In the genomic region with DNA sequence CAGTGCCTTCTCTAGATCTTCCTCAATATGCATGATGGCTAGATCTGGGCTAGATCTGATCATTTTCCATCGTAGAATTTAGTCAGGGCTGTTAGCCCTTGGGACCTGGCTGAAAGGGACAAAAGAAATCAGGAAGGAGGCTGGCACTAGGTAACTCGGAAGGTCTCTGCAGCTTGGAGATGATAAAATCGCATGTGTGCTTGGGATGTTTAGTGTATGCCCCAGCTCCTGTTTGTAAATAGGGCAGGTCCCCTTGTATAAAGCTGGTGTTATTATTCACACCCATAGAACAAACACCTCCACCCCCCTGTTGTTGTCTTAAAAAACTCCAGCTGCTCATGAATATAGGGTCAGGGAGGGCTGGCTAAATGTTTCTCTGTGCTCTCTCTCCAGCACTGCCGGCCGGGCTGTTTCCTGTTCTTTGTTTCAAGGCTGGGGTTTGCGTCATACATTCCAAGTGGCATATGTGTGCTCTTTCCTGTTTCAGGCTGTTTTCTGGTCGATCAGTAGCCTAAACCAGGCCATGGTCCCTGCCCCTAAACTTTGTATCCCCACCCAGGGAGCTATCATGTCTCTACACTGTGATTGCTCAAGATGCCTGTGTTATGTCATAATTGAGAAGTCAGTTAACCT, we compare ENCODE assay signal across 8 mouse cellular contexts. TPM values are rescaled to one million over a fixed set of nuclear protein-coding genes. Genes with fewer than 3 reads are reported as not detected.
DNase-seq lines count a peak whose midpoint lies in the region; ATAC-seq and TF ChIP-seq lines count a peak whose summit lies in the region.

No protein-coding gene starts in this region.

- WGBS in embryonic facial prominence, embryonic 12.5 days = 1% methylated on average over 7 of the region's 7 CpGs
- 3% methylated on average over 7 of the region's 7 CpGs for WGBS in heart, postnatal 0 days
- WGBS in stomach, embryonic 14.5 days = 2% methylated on average over 7 of the region's 7 CpGs

- intact Hi-C loops in left cerebral cortex, postnatal 4 days (cut with DNase I) = loop anchor here (10.0 kb wide), 1 partner anchor 101 kb away; no protein-coding TSS in a partner anchor

- H3K9ac ChIP-seq in embryonic facial prominence, embryonic 12.5 days = peak overlapping the region; percentile 55
- peak overlapping the region; percentile 88 for H3K9ac ChIP-seq in heart, postnatal 0 days (replicated peaks; ENCODE audit: low read depth, low read length)
- peak overlapping the region; percentile 96 for H3K9ac ChIP-seq in stomach, embryonic 14.5 days (replicated peaks; ENCODE audit: low read depth, low read length)

- peak; percentile 56 to 61 for DNase-seq in B cell, adult 2 months
- DNase-seq in Muller cell, postnatal 12 days (ENCODE audit: inconsistent ontology term) = peak; percentile 87
- peak; percentile 91 for DNase-seq in heart, postnatal 0 days (ENCODE audit: low spot score)
- peak; percentile 87 for DNase-seq in kidney, postnatal 14 days
- DNase-seq in left cerebral cortex, postnatal 4 days = no peak

- H3K4me2 ChIP-seq in embryonic facial prominence, embryonic 12.5 days (replicated peaks) = peak overlapping the region; percentile 58
- peak overlapping the region; percentile 66 for H3K4me2 ChIP-seq in heart, postnatal 0 days (ENCODE audit: low read depth, low read length)
- H3K4me2 ChIP-seq in stomach, embryonic 14.5 days (replicated peaks; ENCODE audit: low read depth, low read length) = peak overlapping the region; percentile 84

- peak; percentile 90 for TF ChIP-seq EP300 in heart, postnatal 0 days (IDR thresholded peaks at IDR 0.05; ENCODE audit: low read depth)

- H3K27me3 ChIP-seq in embryonic facial prominence, embryonic 12.5 days = no peaks in the 10 kb centered on the region
- H3K27me3 ChIP-seq in heart, postnatal 0 days (ENCODE audit: control insufficient read depth, insufficient read depth, low read length) = no peaks in the 10 kb centered on the region
- no peaks in the 10 kb centered on the region for H3K27me3 ChIP-seq in stomach, embryonic 14.5 days (ENCODE audit: control insufficient read depth, insufficient read depth, low read length)

- H3K4me1 ChIP-seq in embryonic facial prominence, embryonic 12.5 days = peaks cover 48% of the 10 kb centered on the region
- peaks cover 43% of the 10 kb centered on the region for H3K4me1 ChIP-seq in heart, postnatal 0 days (ENCODE audit: control insufficient read depth, insufficient read depth)
- peaks cover 31% of the 10 kb centered on the region for H3K4me1 ChIP-seq in stomach, embryonic 14.5 days (ENCODE audit: control insufficient read depth, insufficient read depth, low read length)

- peak overlapping the region; percentile 74 for H3K4me3 ChIP-seq in embryonic facial prominence, embryonic 12.5 days
- peak overlapping the region; percentile 81 for H3K4me3 ChIP-seq in heart, postnatal 0 days (ENCODE audit: low read depth, low read length)
- peak overlapping the region; percentile 87 for H3K4me3 ChIP-seq in stomach, embryonic 14.5 days (ENCODE audit: low read depth, low read length)

- no peak for TF ChIP-seq CTCF in heart, postnatal 0 days (IDR thresholded peaks at IDR 0.05; ENCODE audit: low read depth)

- H3K9me3 ChIP-seq in embryonic facial prominence, embryonic 12.5 days = no peaks in the 10 kb centered on the region
- no peaks in the 10 kb centered on the region for H3K9me3 ChIP-seq in heart, postnatal 0 days (replicated peaks; ENCODE audit: control insufficient read depth, low read length)
- no peaks in the 10 kb centered on the region for H3K9me3 ChIP-seq in stomach, embryonic 14.5 days (ENCODE audit: control insufficient read depth, low read depth, low read length)

- peak overlapping the region; percentile 93 for H3K27ac ChIP-seq in embryonic facial prominence, embryonic 12.5 days
- peak overlapping the region; percentile 98 for H3K27ac ChIP-seq in heart, postnatal 0 days (ENCODE audit: low read depth)
- H3K27ac ChIP-seq in stomach, embryonic 14.5 days (ENCODE audit: low read length) = peak overlapping the region; percentile 93

- 0 out of 2 replicates have a peak, but pooled peaks cover 2% of the 10 kb centered on the region for H3K36me3 ChIP-seq in embryonic facial prominence, embryonic 12.5 days
- H3K36me3 ChIP-seq in heart, postnatal 0 days (replicated peaks; ENCODE audit: control insufficient read depth, insufficient read depth, low read length) = no peaks in the 10 kb centered on the region
- H3K36me3 ChIP-seq in stomach, embryonic 14.5 days (ENCODE audit: control insufficient read depth, insufficient read depth, low read length) = peaks cover 4% of the 10 kb centered on the region; the same call in 1 of the 2 replicates

- no peak for ATAC-seq in embryonic facial prominence, embryonic 12.5 days (ENCODE audit: insufficient number of reproducible peaks, insufficient read depth, low FRiP score, low TSS enrichment)
- peak; percentile 13; the same call in 1 of the 2 replicates for ATAC-seq in heart, postnatal 0 days (ENCODE audit: insufficient read depth, low read depth)
- peak; percentile 38 for ATAC-seq in megakaryocyte, adult 5-6 weeks (ENCODE audit: poor library complexity, severe bottlenecking)
- ATAC-seq in stomach, embryonic 14.5 days (ENCODE audit: insufficient number of reproducible peaks, insufficient read depth, low FRiP score, low read depth) = no peak

RNA-seq across cellular contexts. Expression of a gene that starts 2.8 kb away (rescaled TPM):
- polyA plus RNA-seq in embryonic facial prominence, embryonic 12.5 days (2016; fragmentation: Nextera tagmentation; extraction: Ambion mirVana) = 45.2 and 50.8 TPM in 2 replicates
- 22.6 and 26.5 TPM in 2 replicates for total RNA-seq in heart, postnatal 0 days (2014; rRNA removed; ENCODE audit: low replicate concordance)
- polyA plus RNA-seq in heart, postnatal 0 days (2015; fragmentation: Nextera tagmentation; extraction: Ambion mirVana) = 33.5 and 37.3 TPM in 2 replicates
- total RNA-seq in megakaryocyte, adult 5-6 weeks (2015) = 114 and 119 TPM in 2 replicates
- total RNA-seq in megakaryocyte, adult 5-6 weeks (2017) = 43.4 and 55.4 TPM in 2 replicates
- polyA plus RNA-seq in stomach, embryonic 14.5 days (2014; fragmentation: Nextera tagmentation; extraction: Ambion mirVana) = 106 and 115 TPM in 2 replicates
- 10 to 100 TPM; 29.4 to 32.5 TPM for total RNA-seq in left cerebral cortex, postnatal 4 days (2021)

Comparison
In these comparisons a context has a peak if more than half of its experiments do, and no peak if none do; other contexts are left out.
1. ATAC-seq: peak in heart, postnatal 0 days (single experiment) and megakaryocyte, adult 5-6 weeks (single experiment); none in embryonic facial prominence, embryonic 12.5 days (single experiment) and stomach, embryonic 14.5 days (single experiment).
2. Peak in every context shown above with its lines, with median percentiles within 50 percentile points of each other: H3K27ac ChIP-seq, H3K4me2 ChIP-seq, H3K4me3 ChIP-seq and H3K9ac ChIP-seq.